Mouse (Mus musculus): Measurements from ENCODE around the gene Ccdc88c. TPM values are rescaled to one million over a fixed set of nuclear protein-coding genes. Genes with fewer than 3 reads are reported as not detected.

The Ccdc88c gene
- polyA plus RNA-seq, 1 experiment, result 138 TPM

DNA sequence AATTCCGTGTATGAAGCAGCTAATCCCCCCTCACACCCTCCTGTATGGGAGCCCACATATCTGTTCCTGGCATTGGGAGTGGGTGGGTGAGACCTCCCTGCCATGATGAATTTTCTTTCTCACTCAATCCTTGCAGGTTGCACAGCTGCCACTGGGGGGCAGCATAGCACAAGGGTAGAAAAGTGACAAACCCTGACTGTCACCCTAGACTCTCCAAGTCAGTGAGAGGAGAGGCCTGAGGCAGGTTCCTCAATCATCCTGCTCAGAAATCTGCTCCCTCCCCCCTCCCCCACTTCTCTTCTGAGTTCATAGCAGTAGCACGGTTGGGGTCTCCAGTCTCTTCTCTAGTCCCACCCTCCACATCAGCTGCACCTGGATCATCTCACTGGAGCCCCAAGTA is 92.7 kb downstream of the Ccdc88c start:
- H3K4me3 ChIP-seq (replicated peaks; ENCODE audit: control insufficient read depth, low read depth, low read length), result no peak overlapping the region
- 18% methylated on average over 2 of the region's 2 CpGs for WGBS
- peak overlapping the region; percentile 34; the same call in 1 of the 2 replicates for H3K27ac ChIP-seq (ENCODE audit: control insufficient read depth, insufficient read depth, low read depth, low read length, poor library complexity)
- TF ChIP-seq POLR2A (IDR thresholded peaks at IDR 0.05; ENCODE audit: borderline replicate concordance, control insufficient read depth, low read depth, low read length) (no peak), CTCF (IDR thresholded peaks at IDR 0.05; ENCODE audit: control insufficient read depth, insufficient read depth, low read length) (peak; percentile 96)
- H3K4me1 ChIP-seq (ENCODE audit: control insufficient read depth, insufficient read depth, low read length), result peaks cover 5% of the 10 kb centered on the region

DNA sequence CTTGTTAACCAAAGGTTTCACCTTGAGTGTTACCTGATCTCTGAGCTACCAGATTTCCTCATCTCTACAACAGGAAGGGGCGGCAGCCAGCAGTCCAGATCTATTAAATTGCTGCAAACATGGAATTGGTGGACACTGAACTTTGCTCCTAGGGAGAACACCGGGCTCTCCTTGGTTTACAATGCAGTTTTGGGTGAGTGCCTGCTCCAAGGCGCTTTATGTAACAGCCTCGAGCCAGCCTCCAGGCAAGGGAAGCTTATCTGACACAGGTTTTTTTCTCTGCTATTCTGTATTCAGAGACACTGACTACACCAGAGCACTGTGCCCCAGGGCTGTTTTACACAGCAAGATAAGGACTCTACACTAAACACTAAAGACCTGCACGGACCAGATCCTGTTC is 94.1 kb downstream of the Ccdc88c start:
- H3K4me1 ChIP-seq (ENCODE audit: control insufficient read depth, insufficient read depth, low read length), result peaks cover 5% of the 10 kb centered on the region
- H3K27ac ChIP-seq (ENCODE audit: control insufficient read depth, insufficient read depth, low read depth, low read length, poor library complexity), result no peak overlapping the region
- H3K4me3 ChIP-seq (replicated peaks; ENCODE audit: control insufficient read depth, low read depth, low read length), result no peak overlapping the region
- TF ChIP-seq CTCF (IDR thresholded peaks at IDR 0.05; ENCODE audit: control insufficient read depth, insufficient read depth, low read length) (no peak), POLR2A (IDR thresholded peaks at IDR 0.05; ENCODE audit: borderline replicate concordance, control insufficient read depth, low read depth, low read length) (no peak)
- WGBS, result 88% methylated on average over 5 of the region's 5 CpGs

DNA sequence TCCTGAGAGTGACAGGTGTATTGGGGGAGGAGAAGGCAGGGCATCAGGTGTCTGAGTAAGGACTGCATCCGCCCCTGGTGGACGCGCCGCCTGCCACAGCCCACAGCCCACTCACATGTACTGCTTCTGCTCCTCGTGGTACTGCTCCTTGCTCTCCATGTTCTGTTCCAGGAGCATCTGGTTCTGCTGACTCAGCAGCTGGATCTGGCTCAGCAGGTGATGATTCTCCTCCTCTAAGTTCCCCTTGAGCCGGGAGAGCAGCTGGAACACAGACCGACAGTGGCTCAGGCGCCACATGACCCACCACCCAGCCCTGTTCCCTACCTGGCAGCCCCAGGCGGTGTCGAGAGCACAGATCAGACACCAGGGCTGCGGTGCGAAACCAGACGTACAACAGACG is 97.2 kb downstream of the Ccdc88c start:
- H3K4me3 ChIP-seq (replicated peaks; ENCODE audit: control insufficient read depth, low read depth, low read length), result no peak overlapping the region
- 96% methylated on average over 14 of the region's 14 CpGs for WGBS
- peaks cover 2% of the 10 kb centered on the region; the same call in 1 of the 2 replicates for H3K4me1 ChIP-seq (ENCODE audit: control insufficient read depth, insufficient read depth, low read length)
- TF ChIP-seq POLR2A (IDR thresholded peaks at IDR 0.05; ENCODE audit: borderline replicate concordance, control insufficient read depth, low read depth, low read length), result no peak
- TF ChIP-seq CTCF (IDR thresholded peaks at IDR 0.05; ENCODE audit: control insufficient read depth, insufficient read depth, low read length), result no peak
- H3K27ac ChIP-seq (ENCODE audit: control insufficient read depth, insufficient read depth, low read depth, low read length, poor library complexity), result no peak overlapping the region

DNA sequence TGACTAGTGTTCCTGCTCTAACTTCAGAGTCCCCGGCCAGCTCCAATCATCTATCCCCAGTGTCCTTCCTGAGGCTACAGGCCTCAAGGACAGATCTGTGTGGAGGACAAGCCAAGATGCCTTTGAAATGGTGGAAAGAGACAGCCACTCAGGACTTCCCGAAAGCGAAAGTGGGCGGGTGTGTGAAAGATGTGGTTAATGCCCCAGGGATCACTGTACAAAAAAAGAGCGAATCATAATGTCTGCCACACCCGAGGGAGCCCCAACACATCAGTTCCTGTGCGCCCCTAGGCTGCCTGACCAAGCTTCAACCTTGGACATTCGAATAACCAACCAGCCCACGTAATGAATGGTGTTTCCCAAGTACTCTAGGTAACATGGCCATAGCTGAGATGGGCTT is 100.6 kb downstream of the Ccdc88c start:
- H3K27ac ChIP-seq (ENCODE audit: control insufficient read depth, insufficient read depth, low read depth, low read length, poor library complexity), result no peak overlapping the region
- no peak overlapping the region for H3K4me3 ChIP-seq (replicated peaks; ENCODE audit: control insufficient read depth, low read depth, low read length)
- WGBS, result 72% methylated on average over 9 of the region's 9 CpGs
- TF ChIP-seq CTCF (IDR thresholded peaks at IDR 0.05; ENCODE audit: control insufficient read depth, insufficient read depth, low read length) (no peak), POLR2A (IDR thresholded peaks at IDR 0.05; ENCODE audit: borderline replicate concordance, control insufficient read depth, low read depth, low read length) (no peak)
- H3K4me1 ChIP-seq (ENCODE audit: control insufficient read depth, insufficient read depth, low read length), result peaks cover 2% of the 10 kb centered on the region; the same call in 1 of the 2 replicates

DNA sequence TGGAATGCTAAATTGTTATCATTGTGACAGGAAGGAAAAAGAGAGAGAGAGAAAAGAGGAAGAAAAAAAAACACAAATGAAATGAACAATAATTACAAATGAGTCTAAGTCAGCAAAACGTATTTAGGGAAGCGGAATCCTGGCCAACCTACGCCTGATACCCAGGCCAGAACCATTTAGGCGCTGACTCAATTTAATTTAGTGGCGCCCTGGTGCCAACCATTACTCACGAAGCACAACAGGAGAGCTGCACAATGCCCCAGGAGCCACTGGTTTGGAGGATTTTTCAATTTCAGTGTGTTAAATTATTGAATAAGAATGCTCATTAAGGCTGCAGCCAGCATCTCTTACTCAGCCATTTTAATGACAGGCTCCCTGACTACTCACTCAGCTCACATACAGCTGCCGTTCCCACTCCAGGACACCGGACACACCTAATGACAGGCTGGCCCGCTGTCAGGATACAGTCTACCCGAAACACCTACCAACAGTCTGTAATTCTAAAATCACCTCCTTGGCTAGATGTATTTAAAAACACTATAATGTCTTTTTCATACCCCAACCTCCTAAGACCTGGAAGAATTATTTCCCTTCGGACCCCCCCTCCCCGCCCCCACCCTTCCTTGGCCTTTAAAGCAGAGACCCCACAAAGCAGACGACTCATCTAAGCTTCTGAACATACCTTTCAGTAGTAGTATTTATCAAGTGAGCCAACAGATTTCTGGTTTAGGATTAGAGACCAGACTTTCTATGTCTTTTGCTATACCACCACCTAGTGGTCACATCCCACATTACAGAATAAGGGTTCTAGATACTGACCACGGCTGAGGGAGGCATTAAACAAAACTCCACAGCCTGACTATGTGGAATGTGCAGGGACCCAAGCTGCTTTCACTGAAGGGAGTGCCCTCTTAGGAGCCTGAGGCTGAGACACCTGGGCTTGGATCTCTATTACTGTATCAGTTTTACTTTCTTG is 102.9 kb downstream of the Ccdc88c start:
- Histone ChIP-seq H3K27ac (ENCODE audit: control insufficient read depth, insufficient read depth, low read depth, low read length, poor library complexity) (no peak overlapping the region), H3K4me3 (replicated peaks; ENCODE audit: control insufficient read depth, low read depth, low read length) (no peak overlapping the region), H3K4me1 (ENCODE audit: control insufficient read depth, insufficient read depth, low read length) (peaks cover 3% of the 10 kb centered on the region; the same call in 1 of the 2 replicates)
- 65% methylated on average over 14 of the region's 14 CpGs for WGBS
- TF ChIP-seq CTCF (IDR thresholded peaks at IDR 0.05; ENCODE audit: control insufficient read depth, insufficient read depth, low read length) (peak; percentile 36), POLR2A (IDR thresholded peaks at IDR 0.05; ENCODE audit: borderline replicate concordance, control insufficient read depth, low read depth, low read length) (no peak)

DNA sequence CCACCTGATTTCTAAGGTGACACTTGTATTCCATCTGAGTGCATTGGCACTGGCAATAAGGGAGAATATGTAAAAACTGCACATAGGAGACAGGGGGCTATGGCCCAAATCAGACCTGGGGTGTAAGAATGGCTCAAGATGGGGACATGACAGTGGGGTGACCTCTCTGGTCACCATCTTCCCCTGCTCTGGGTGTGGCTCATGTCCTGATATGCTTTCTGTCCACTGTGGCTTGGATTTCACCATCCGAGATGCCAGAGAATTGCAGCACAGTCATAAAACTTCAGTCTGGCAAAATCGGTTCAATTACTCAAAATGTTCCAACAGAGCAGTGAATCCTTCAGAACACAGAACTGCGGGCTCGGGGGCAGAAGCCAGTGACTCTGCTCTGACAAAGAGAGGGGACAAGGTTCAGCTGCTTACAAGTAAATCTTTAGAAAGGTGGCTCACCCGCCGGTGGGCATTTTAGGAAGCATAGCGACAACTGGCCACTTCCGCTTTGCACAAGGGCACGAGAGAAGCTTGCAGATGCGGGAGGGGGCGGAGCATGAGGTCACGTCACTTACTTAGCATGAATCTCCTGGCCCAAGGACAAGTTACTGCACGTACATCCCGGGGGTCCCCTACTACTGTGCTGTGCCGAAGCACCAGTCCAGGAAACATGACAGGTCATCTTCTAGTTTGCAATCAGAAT is 104.1 kb downstream of the Ccdc88c start:
- no peak for TF ChIP-seq POLR2A (IDR thresholded peaks at IDR 0.05; ENCODE audit: borderline replicate concordance, control insufficient read depth, low read depth, low read length)
- TF ChIP-seq CTCF (IDR thresholded peaks at IDR 0.05; ENCODE audit: control insufficient read depth, insufficient read depth, low read length), result no peak
- no peak overlapping the region for H3K4me3 ChIP-seq (replicated peaks; ENCODE audit: control insufficient read depth, low read depth, low read length)
- H3K27ac ChIP-seq (ENCODE audit: control insufficient read depth, insufficient read depth, low read depth, low read length, poor library complexity), result peak overlapping the region; percentile 85
- WGBS, result 35% methylated on average over 15 of the region's 15 CpGs
- H3K4me1 ChIP-seq (ENCODE audit: control insufficient read depth, insufficient read depth, low read length), result peaks cover 3% of the 10 kb centered on the region; the same call in 1 of the 2 replicates

DNA sequence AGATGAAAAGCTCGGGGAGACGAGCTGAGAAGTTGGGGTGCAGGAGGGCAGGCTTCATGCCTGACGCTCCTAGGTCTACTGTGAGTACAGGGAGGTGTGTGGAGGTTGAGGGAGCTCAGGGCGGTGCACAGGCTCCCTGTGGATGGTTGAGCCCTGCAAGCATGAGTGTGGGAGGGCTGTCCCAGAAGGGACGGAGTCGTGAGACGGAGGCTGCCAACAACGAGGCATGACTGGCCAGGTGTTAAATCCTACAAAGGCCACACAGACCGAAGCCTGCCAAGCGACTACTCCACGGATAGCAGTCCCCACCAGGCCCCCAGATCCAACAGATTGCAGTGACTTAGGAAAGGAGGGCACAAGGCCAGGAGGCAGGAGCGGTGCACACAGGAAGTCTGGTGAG is 118.1 kb downstream of the Ccdc88c start:
- Histone ChIP-seq H3K4me1 (ENCODE audit: control insufficient read depth, insufficient read depth, low read length) (no peaks in the 10 kb centered on the region; the same call in 1 of the 2 replicates), H3K4me3 (replicated peaks; ENCODE audit: control insufficient read depth, low read depth, low read length) (no peak overlapping the region), H3K27ac (ENCODE audit: control insufficient read depth, insufficient read depth, low read depth, low read length, poor library complexity) (no peak overlapping the region)
- no peak for TF ChIP-seq CTCF (IDR thresholded peaks at IDR 0.05; ENCODE audit: control insufficient read depth, insufficient read depth, low read length)
- TF ChIP-seq POLR2A (IDR thresholded peaks at IDR 0.05; ENCODE audit: borderline replicate concordance, control insufficient read depth, low read depth, low read length), result no peak
- WGBS, result 93% methylated on average over 12 of the region's 12 CpGs

DNA sequence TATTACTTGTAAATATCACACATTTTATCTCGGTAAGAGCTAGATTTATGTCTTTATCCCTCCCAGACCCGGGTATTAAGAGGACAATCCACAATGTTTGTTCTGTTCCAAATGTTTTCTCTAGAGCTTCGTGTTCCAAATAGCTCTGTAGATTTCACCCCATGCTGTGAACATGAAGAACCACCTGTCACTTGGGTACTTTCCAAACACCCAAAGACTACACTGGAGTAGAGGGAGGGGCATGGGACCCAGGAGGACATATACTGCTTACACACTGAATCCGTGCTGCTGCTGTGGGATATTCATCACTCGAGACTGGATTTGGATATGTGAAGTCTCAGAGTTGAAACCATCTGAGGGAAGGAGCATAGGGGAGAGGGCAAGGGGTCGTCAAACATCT is 119.1 kb downstream of the Ccdc88c start:
- 73% methylated on average over 6 of the region's 6 CpGs for WGBS
- TF ChIP-seq POLR2A (IDR thresholded peaks at IDR 0.05; ENCODE audit: borderline replicate concordance, control insufficient read depth, low read depth, low read length) (no peak), CTCF (IDR thresholded peaks at IDR 0.05; ENCODE audit: control insufficient read depth, insufficient read depth, low read length) (no peak)
- Histone ChIP-seq H3K4me1 (ENCODE audit: control insufficient read depth, insufficient read depth, low read length) (no peaks in the 10 kb centered on the region; the same call in 1 of the 2 replicates), H3K27ac (ENCODE audit: control insufficient read depth, insufficient read depth, low read depth, low read length, poor library complexity) (no peak overlapping the region), H3K4me3 (replicated peaks; ENCODE audit: control insufficient read depth, low read depth, low read length) (no peak overlapping the region)
